Mouse (Mus musculus): Measurements from ENCODE around the gene Tnnc1. TPM values are rescaled to one million over a fixed set of nuclear protein-coding genes. Genes with fewer than 3 reads are reported as not detected.

Tnnc1 gene
- total RNA-seq, 1 experiment from 2014 or later: not detected

DNA sequence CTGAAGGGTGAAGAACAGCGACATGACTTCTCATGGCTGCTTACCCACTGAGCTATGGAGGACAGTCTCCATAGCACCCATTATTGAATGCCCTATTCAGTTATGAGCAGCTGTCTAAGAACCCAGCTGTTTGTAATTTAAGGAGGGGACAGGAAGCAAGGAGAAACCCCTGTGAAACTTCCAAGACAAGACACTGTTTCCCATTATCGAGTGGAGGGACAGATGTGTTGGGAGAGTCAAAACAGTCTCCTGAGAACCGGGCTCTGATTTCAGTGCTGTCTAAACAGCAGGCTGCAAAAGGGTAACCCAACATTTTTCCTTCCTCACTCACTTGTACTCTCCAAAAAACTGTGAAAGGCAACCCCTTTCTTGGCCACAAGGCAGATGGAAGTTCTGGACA, 32.4 kb downstream of the Tnnc1 start:
- ATAC-seq (ENCODE audit: extremely low read depth, insufficient number of reproducible peaks, low FRiP score, poor library complexity, severe bottlenecking): no peak

DNA sequence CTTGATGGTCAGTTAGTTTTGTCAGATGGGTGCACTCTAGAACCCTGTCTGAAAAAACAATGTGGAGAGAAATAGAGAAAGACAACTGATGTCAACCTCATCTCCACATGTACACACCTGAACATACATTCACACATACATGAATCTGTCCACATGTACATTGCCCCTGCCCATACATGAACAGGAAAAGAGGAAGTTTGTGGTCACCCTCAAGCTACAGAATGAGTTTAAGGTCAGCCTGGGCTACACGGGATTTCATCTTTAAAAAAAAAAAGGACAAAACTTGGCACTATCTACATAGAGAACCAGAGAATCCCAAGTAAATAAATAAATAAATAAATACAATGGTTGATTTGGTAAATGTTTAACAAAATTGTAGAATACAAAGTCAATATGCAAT, 36.7 kb downstream of the Tnnc1 start:
- ATAC-seq (ENCODE audit: extremely low read depth, insufficient number of reproducible peaks, low FRiP score, poor library complexity, severe bottlenecking): no peak

DNA sequence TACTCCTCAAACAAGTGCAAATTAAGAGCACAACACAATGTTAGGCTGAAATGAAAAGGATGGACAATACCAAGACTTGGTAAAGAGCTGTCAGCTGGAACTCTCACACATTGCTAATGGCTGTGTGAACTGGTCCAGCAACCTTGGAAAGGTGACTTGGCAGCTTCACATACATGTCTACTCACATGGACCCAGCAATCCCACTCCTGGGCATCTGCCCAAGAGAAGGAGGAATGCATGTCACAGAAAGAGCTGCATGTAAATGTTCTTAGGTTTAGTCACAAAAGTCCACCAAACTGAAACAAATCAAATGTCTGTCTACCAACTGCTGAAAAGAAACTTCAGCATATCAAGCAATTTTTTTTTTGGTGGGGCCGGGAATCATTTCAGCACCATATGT, 37.8 kb downstream of the Tnnc1 start:
- ATAC-seq (ENCODE audit: extremely low read depth, insufficient number of reproducible peaks, low FRiP score, poor library complexity, severe bottlenecking): no peak

DNA sequence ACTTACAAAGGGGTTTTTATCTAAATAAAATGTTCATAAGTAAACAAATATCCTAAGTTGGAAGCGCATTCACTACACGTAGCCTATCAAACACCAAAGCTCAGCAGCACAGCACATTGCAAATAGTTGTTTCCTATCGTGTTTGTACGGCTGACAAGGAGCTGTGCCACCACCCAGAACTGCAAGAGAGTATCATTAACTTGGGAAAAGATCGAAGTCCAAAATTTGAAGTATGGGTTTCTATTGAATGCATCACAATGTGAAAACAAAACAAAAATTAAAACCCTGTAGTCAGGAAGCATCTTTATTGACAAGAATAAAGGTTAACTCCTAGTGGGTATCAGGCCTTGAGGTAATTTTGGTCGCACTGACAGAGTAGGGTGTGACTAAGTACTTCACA, 40.3 kb downstream of the Tnnc1 start:
- no peak for ATAC-seq (ENCODE audit: extremely low read depth, insufficient number of reproducible peaks, low FRiP score, poor library complexity, severe bottlenecking)

DNA sequence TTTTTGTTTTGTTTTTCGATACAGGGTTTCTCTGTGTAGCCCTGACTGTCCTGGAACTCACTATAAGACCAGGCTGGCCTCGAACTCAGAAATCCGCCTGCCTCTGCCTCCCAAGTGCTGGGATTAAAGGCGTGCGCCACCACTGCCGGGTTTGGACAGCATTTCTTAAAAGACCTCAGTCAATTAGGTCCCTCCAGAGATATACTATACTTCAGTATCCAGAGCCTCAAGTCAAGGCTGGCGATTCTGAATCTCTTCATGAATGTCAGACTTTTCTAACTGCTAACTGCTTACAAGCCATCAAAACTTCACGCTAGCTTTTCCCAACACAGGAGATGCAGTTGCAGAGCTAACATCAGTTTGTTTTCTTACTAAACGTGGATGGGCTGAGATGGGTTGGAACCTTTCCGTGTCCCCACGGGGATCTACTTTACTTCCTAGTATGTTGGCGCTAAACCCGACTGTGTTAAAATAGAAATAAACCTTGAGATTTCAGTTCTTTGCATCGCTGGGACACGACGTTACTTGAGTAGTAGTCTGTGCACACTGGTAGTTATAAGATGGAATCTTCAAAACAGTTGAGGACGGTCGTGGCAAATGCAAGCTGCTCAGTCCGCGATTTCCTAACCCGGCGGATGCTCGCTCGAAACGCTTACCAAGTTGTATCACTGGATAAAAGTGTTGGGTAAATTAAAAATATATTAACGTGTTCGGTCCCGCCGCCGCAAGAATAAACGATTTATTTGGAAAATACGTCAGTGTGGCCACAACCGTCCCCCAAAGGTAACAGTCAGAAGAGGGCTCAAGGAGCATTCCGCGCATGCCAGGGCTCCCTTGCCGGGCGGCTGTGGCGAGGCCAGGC, 42.3 kb downstream of the Tnnc1 start:
- no peak for ATAC-seq (ENCODE audit: extremely low read depth, insufficient number of reproducible peaks, low FRiP score, poor library complexity, severe bottlenecking)

DNA sequence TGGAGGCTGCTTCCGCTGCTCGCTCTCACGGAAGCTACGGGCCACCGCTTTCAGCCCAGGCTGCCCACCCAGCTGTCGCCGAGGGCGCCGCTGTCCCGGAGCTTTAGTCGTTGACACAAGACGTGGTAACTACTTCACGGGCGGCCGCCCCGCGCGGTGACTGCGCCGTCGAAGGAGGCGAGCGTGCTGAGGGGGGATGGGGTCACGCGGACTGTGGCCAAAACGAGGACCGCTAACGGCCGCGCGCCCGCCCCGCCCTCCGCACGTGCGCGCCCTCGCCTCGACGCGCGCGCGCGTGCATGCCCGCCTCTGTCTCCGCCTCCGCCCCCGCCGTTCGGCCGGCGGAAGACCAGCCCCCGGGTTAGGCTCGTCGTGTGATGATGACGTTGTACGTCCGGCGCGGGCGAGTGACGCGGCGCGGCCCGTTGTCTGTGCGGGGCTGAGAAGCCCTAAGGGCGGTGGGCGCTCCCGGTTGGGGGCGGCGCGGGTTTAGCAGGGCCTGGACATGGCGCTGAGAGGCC, 43.0 kb downstream of the Tnnc1 start, which contains the start of the genes Phf7 and Bap1:
Gene Phf7, minus strand, starts transcription at position 234 of the 521 bp plus-strand sequence.
Gene Bap1, plus strand, starts transcription at position 367 of the 521 bp plus-strand sequence.
- peak; percentile 87 for ATAC-seq (ENCODE audit: extremely low read depth, insufficient number of reproducible peaks, low FRiP score, poor library complexity, severe bottlenecking)

DNA sequence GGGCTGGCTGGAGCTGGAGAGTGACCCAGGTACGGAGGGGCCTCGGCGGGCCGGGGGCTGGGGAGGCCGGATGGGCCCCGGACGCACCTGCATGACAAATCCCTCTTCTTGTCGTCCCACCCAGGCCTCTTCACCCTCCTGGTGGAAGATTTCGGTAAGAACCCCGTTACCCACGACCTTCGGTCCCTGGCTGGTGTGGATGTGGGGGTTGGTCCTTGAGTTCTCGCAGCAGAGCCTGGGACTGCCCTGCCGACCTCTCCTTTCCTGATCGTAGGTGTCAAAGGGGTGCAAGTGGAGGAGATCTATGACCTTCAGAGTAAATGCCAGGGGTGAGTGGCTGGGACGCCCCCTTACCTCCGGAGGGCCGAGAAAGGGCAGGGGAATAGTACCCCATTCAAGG, 43.5 kb downstream of the Tnnc1 start:
- ATAC-seq (ENCODE audit: extremely low read depth, insufficient number of reproducible peaks, low FRiP score, poor library complexity, severe bottlenecking): no peak

DNA sequence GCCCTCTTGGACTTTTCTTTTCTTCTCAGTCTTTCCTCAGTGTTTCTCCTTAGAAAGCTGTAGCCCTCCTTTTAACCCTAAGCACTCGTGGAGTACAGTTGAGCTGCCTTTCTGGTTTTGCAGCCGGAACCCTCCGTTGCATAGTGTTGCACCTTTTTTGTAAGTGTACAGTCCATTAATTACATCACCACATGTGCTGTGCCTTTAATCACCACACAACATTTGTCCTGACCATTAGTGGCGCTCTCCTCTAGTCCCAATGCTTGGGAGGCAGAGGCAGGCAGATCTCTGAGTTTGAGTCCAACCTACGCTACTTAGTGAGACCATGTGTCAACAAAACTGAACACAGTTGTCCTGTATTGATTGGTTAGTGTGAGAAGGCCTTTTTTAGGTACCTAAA, 44.0 kb downstream of the Tnnc1 start:
- ATAC-seq (ENCODE audit: extremely low read depth, insufficient number of reproducible peaks, low FRiP score, poor library complexity, severe bottlenecking): no peak

DNA sequence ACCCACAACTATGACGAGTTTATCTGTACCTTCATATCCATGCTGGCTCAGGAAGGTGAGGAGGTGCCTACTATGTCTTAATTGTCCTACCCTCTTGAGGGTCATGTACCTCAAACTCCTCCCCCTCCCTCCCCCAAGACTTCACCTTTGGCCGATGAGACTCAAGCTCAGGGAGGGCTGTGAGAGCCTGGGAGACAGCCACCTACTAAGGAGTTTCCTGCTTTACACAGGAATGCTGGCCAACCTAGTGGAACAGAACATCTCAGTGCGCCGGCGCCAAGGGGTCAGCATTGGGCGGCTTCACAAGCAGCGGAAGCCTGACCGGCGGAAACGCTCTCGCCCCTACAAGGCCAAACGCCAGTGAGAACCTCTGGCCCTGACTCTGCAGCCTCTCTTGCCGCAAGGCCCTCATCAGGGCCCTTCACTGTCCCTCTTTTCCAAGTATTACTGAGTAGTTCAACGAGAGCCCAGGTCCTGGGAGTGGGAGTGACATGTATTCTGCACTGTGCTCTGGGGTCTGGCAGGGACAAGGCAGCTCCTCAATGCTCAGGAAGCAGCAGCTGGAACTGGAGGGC, 50.5 kb downstream of the Tnnc1 start:
- no peak for ATAC-seq (ENCODE audit: extremely low read depth, insufficient number of reproducible peaks, low FRiP score, poor library complexity, severe bottlenecking)

DNA sequence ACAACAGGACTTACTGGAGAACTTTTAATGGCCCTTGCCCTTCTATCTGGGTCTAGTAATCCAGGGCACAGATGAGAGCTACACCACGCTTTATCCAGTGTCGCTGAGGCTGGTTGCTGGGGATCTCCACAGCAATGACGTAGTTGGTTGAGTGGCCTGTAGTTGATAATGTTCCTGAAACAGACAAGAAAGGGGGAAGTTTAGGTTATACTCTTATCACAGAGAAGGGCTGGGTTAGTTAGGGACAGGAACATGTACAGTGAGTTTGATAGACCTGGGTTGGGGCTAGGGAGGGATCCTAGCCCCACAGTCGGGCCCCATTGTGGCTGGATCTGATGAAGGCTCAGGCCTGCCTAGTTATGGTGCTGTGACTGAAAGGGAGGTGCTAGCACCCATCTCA, 52.3 kb downstream of the Tnnc1 start:
- no peak for ATAC-seq (ENCODE audit: extremely low read depth, insufficient number of reproducible peaks, low FRiP score, poor library complexity, severe bottlenecking)

DNA sequence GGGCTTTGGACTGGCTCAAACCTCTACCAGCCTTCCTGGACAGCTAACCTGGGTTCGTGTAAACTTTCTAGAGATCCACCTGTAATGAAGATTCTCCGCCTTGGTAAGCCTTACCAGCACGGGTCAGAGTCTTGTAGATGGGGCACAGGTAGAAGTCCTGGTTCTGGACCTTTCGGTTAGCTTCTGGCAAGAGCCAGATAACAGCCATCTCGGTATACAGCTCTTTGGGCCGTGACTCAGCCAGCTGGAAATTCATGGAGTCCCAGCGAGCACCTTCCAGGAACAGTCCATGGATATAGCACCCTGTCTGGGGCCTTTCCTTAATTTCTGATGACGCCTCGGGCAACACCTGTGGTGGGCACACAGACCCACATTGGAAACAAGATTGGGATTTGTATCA, 52.8 kb downstream of the Tnnc1 start:
- no peak for ATAC-seq (ENCODE audit: extremely low read depth, insufficient number of reproducible peaks, low FRiP score, poor library complexity, severe bottlenecking)

Other genes starting within 250 kb of the Tnnc1 start
- 16.0 and 22.6 TPM in 2 replicates for gene Glt8d1, start 206.9 kb upstream of the Tnnc1 start, total RNA-seq (2017)
- 52.3 and 53.5 TPM in 2 replicates for gene Spcs1, start 206.6 kb upstream of the Tnnc1 start, total RNA-seq (2017)
- 53.5 and 62.5 TPM in 2 replicates for gene Pbrm1, start 189.2 kb upstream of the Tnnc1 start, total RNA-seq (2017)
- 82.4 and 84.8 TPM in 2 replicates for gene Gnl3, start 189.2 kb upstream of the Tnnc1 start, total RNA-seq (2017)
- gene Smim4, start 79.4 kb upstream of the Tnnc1 start, total RNA-seq (2017): 26.9 and 39.7 TPM in 2 replicates
- gene Nt5dc2, start 77.3 kb upstream of the Tnnc1 start, total RNA-seq (2017): 5.2 and 5.5 TPM in 2 replicates
- 4.1 and 5.0 TPM in 2 replicates for gene Stab1, start 39.7 kb upstream of the Tnnc1 start, total RNA-seq (2017)
- gene Nisch, start 8.6 kb downstream of the Tnnc1 start, total RNA-seq (2017): 329 and 351 TPM in 2 replicates
- gene Sema3g, start 9.5 kb downstream of the Tnnc1 start, total RNA-seq (2017): 0.37 and 0.58 TPM in 2 replicates
- 18.7 and 19.3 TPM in 2 replicates for gene Phf7, start 43.0 kb downstream of the Tnnc1 start, total RNA-seq (2017)
- gene Bap1, start 43.1 kb downstream of the Tnnc1 start, total RNA-seq (2017): 55.1 and 61.2 TPM in 2 replicates
- 0.12 TPM in 2 replicates for gene Dnah1, start 115.6 kb downstream of the Tnnc1 start, total RNA-seq (2017)
- 80.2 and 86.2 TPM in 2 replicates for gene Capn7, start 128.3 kb downstream of the Tnnc1 start, total RNA-seq (2017)
- gene Sh3bp5, start 227.8 kb downstream of the Tnnc1 start, total RNA-seq (2017): 110 and 118 TPM in 2 replicates